Mouse (Mus musculus): ENCODE data around the gene Gfral. TPM values are rescaled to one million over a fixed set of nuclear protein-coding genes. Genes with fewer than 3 reads are reported as not detected.
A peak's percentile ranks its signal among the peaks of the same experiment; 100 is the strongest.
"Not testable (repeated sequence)": the region's sequence is repeated elsewhere in the genome, so short reads cannot be mapped to it uniquely, and the experiment has no call there.

Gfral gene
- polyA plus RNA-seq, 1 experiment from 2014 or later, result not detected

DNA sequence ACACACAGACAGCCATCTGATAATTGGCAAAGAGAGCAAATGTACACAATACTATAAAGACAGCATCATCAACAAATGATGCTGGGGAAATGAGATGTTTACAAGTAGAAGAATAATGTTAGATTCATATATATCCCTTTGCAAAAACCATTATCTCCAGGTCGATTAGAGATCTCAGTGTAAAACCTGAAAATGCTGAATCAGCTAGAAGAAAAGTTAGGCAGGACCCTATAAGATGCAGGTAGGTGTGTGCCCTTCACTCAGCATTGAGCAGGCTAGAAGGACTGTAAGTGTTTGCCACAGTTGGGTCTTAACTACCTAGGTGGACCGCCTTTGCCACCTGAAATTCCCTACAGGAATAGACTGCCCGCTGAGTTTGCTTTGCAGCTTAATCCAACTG lies 67.9 kb downstream of the Gfral start:
- WGBS, result 44% methylated on average over 3 of the region's 3 CpGs
- H3K4me1 ChIP-seq (ENCODE audit: control insufficient read depth, insufficient read depth, low read length), result no peaks in the 10 kb centered on the region
- no peaks in the 10 kb centered on the region for H3K27me3 ChIP-seq (ENCODE audit: control insufficient read depth, insufficient read depth, low read length)
- ATAC-seq (ENCODE audit: low FRiP score, low TSS enrichment) (no peak), DNase-seq (no peak)
- no peak overlapping the region for H3K4me3 ChIP-seq (replicated peaks; ENCODE audit: low read depth, low read length)
- H3K9me3 ChIP-seq (ENCODE audit: control insufficient read depth, low read length), result no peaks in the 10 kb centered on the region
- no peak overlapping the region for H3K27ac ChIP-seq (replicated peaks; ENCODE audit: low read depth, low read length)
- H3K36me3 ChIP-seq (ENCODE audit: control insufficient read depth, insufficient read depth, low read length), result no peaks in the 10 kb centered on the region
- H3K4me2 ChIP-seq (ENCODE audit: low read length), result no peak overlapping the region
- no peak overlapping the region for H3K9ac ChIP-seq (replicated peaks; ENCODE audit: low read length)

DNA sequence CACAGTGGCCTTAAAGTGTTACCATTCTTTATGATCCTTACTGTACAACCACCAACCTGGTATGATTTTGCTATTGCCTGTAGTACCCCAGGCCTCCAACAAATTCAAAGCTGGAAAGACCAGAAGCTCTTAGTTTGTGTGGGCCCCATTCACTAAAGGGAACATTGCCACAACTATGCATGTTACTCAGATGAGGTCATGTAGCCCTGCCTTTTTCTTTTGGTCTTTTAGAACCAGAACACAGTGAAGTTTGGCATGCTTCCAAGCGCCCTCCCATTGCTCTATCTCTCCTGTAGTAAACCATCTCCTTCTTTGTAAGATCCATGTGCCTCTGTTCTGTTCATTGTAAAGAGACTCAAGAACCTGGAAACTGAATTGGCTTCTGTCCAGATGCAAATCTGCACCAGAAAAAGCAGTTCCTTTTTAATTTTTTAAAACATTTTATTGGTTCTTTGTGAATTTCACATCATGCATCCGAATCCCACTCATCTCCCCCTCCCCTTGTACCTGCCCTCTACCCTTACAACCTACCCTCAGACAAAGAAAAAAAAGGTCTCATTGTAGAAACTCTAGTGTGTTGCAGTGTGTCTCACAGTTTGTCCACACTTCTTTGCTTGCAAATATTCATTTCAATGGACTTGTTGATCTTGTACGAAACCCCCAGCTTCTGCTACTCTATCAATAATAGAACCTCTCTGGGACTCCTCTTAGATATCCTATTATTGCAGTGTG lies 74.9 kb downstream of the Gfral start:
- ATAC-seq (ENCODE audit: low FRiP score, low TSS enrichment), result no peak
- H3K27me3 ChIP-seq (ENCODE audit: control insufficient read depth, insufficient read depth, low read length), result no peaks in the 10 kb centered on the region; the same call in 1 of the 2 replicates

DNA sequence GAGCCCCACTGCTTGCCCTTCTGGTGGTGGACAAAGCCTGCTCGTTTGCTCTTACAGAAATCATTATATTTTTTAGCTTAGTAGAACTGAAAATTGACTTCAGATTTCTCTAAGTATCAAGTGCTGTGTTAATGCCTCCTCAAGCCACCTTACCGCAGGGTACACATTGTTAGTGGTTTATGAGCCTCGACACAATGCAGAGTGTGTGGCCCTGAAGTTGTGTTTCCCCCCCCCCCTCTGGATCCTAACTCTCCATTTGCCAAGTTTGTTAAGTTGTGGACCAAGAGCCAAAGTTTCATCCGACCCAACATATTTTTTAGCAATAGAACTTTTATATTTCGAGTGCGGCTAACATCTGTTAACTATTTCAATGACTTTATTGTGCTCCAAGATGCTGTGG lies 79.4 kb downstream of the Gfral start:
- Histone ChIP-seq H3K4me2 (ENCODE audit: low read length) (no peak overlapping the region), H3K4me3 (replicated peaks; ENCODE audit: low read depth, low read length) (no peak overlapping the region), H3K4me1 (ENCODE audit: control insufficient read depth, insufficient read depth, low read length) (no peaks in the 10 kb centered on the region), H3K36me3 (ENCODE audit: control insufficient read depth, insufficient read depth, low read length) (no peaks in the 10 kb centered on the region), H3K27ac (replicated peaks; ENCODE audit: low read depth, low read length) (no peak overlapping the region), H3K27me3 (ENCODE audit: control insufficient read depth, insufficient read depth, low read length) (no peaks in the 10 kb centered on the region; the same call in 1 of the 2 replicates), H3K9ac (replicated peaks; ENCODE audit: low read length) (no peak overlapping the region), H3K9me3 (ENCODE audit: control insufficient read depth, low read length) (no peaks in the 10 kb centered on the region)
- WGBS, result 94% methylated on average over 6 of the region's 6 CpGs
- ATAC-seq (ENCODE audit: low FRiP score, low TSS enrichment) (no peak), DNase-seq (no peak)

More for the DNA sequence above, 74.9 kb downstream of the Gfral start:
- Histone ChIP-seq H3K4me1 (ENCODE audit: control insufficient read depth, insufficient read depth, low read length) (no peaks in the 10 kb centered on the region), H3K27ac (replicated peaks; ENCODE audit: low read depth, low read length) (no peak overlapping the region), H3K4me2 (ENCODE audit: low read length) (no peak overlapping the region), H3K9ac (replicated peaks; ENCODE audit: low read length) (no peak overlapping the region), H3K4me3 (replicated peaks; ENCODE audit: low read depth, low read length) (no peak overlapping the region), H3K9me3 (ENCODE audit: control insufficient read depth, low read length) (no peaks in the 10 kb centered on the region), H3K36me3 (ENCODE audit: control insufficient read depth, insufficient read depth, low read length) (no peaks in the 10 kb centered on the region)
- 68% methylated on average over 3 of the region's 3 CpGs for WGBS
- peak; percentile 46 for DNase-seq

DNA sequence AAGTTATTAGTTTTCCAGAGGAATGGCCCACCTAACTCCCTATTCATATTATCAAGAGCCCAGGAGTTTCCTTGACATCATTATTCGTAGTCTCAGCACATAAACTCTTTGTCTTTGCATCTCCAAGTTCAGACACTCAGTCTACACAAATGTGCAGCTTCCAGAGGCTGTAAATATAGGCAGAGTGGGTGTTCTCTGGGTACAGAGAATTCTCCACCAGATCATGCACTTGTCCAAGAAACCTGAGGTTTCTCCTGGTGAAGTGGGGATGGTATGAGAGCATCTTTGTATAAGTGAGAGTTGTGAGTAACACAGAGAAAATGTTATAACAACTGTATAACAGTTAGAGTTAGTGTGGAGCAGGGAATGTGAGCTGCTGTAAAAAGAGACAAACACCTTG lies 84.1 kb downstream of the Gfral start:
- WGBS, result 70% methylated on average over 1 of the region's 1 CpGs
- no peaks in the 10 kb centered on the region for H3K27me3 ChIP-seq (ENCODE audit: control insufficient read depth, insufficient read depth, low read length)
- H3K27ac ChIP-seq (replicated peaks; ENCODE audit: low read depth, low read length), result no peak overlapping the region
- H3K9me3 ChIP-seq (ENCODE audit: control insufficient read depth, low read length), result no peaks in the 10 kb centered on the region
- no peak for DNase-seq
- no peaks in the 10 kb centered on the region for H3K36me3 ChIP-seq (ENCODE audit: control insufficient read depth, insufficient read depth, low read length)
- H3K4me1 ChIP-seq (ENCODE audit: control insufficient read depth, insufficient read depth, low read length), result no peaks in the 10 kb centered on the region
- no peak overlapping the region for H3K4me3 ChIP-seq (replicated peaks; ENCODE audit: low read depth, low read length)
- no peak for ATAC-seq (ENCODE audit: low FRiP score, low TSS enrichment)
- H3K4me2 ChIP-seq (ENCODE audit: low read length), result no peak overlapping the region
- no peak overlapping the region for H3K9ac ChIP-seq (replicated peaks; ENCODE audit: low read length)

DNA sequence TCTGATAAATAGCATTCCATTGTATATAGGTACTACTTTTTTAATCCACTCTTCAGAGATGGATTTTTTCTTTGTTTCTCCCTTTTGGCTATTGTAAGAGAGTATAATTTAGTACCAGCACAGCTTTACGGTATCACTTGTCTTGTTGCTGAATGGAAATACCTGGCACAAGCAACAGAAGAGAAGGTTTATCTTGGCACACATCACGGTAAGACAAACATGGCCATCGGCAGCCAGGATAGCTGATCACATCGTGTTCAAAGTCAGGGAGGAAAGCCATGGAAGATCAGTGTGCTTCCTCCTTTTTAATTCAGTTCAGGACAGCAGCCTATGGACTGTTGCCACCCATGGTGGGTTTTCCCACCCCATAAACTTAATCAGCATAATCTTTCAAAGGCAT lies 89.2 kb downstream of the Gfral start:
- Histone ChIP-seq H3K36me3 (ENCODE audit: control insufficient read depth, insufficient read depth, low read length) (no peaks in the 10 kb centered on the region), H3K9me3 (ENCODE audit: control insufficient read depth, low read length) (no peaks in the 10 kb centered on the region), H3K27me3 (ENCODE audit: control insufficient read depth, insufficient read depth, low read length) (no peaks in the 10 kb centered on the region), H3K4me1 (ENCODE audit: control insufficient read depth, insufficient read depth, low read length) (no peaks in the 10 kb centered on the region), H3K4me2 (ENCODE audit: low read length) (no peak overlapping the region), H3K9ac (replicated peaks; ENCODE audit: low read length) (no peak overlapping the region), H3K4me3 (replicated peaks; ENCODE audit: low read depth, low read length) (no peak overlapping the region), H3K27ac (replicated peaks; ENCODE audit: low read depth, low read length) (no peak overlapping the region)
- ATAC-seq (ENCODE audit: low FRiP score, low TSS enrichment) (no peak), DNase-seq (no peak)
- 83% methylated on average over 4 of the region's 4 CpGs for WGBS

DNA sequence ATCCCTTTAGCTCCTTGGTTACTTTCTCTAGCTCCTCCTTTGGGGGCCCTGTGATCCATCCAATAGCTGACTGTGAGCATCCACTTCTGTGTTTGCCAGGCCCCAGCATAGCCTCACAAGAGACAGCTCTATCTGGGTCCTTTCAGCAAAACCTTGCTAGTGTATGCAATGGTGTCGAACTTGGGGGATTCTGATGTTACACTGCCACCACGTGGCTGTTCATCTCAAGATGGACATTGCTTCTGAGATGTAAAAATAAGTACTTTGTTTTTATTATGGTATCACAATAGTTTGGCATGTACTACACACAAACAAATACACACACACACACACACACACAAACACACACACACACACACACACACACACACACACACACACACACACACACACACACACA lies 90.6 kb downstream of the Gfral start:
- not testable (repeated sequence) for H3K4me1 ChIP-seq (ENCODE audit: control insufficient read depth, insufficient read depth, low read length); ATAC-seq (ENCODE audit: low FRiP score, low TSS enrichment); H3K27ac ChIP-seq (replicated peaks; ENCODE audit: low read depth, low read length); H3K27me3 ChIP-seq (ENCODE audit: control insufficient read depth, insufficient read depth, low read length); H3K4me3 ChIP-seq (replicated peaks; ENCODE audit: low read depth, low read length); H3K9me3 ChIP-seq (ENCODE audit: control insufficient read depth, low read length); H3K4me2 ChIP-seq (ENCODE audit: low read length); H3K36me3 ChIP-seq (ENCODE audit: control insufficient read depth, insufficient read depth, low read length); H3K9ac ChIP-seq (replicated peaks; ENCODE audit: low read length)
- WGBS, result 0% methylated on average over 2 of the region's 2 CpGs
- peak; percentile 88 for DNase-seq

Other genes starting within 250 kb of the Gfral start
- 22.4 and 30.4 TPM in 2 replicates for gene Hmgcll1, start 198.8 kb downstream of the Gfral start, polyA plus RNA-seq (2014; fragmentation: Nextera tagmentation; extraction: Ambion mirVana)
- gene Hcrtr2, start 110.2 kb upstream of the Gfral start, polyA plus RNA-seq (2014; fragmentation: Nextera tagmentation; extraction: Ambion mirVana), result 6.2 and 7.6 TPM in 2 replicates